21 mouse cellular contexts compared by ENCODE assay signal in the genomic region with DNA sequence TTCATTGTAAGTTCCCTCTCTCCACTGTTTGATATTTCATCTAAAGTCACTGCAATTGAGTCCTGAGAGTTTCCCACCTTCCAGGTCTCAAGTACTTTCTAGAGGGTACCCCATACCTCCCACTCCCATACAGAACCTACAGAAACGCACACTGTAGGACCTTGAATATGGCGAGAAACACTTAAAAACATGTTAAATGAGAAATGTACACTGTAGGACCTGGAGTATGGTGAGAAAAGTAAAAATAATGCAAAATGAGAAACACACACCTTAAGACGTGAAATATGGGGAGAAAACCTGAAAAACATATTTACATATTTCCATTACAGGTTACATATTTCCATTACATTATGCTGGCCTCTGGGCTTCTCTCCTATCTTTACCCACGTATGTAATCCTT.
DNase-seq lines count a peak whose midpoint lies in the region; ATAC-seq and TF ChIP-seq lines count a peak whose summit lies in the region.
"Had no signal": no experiment of that assay in that cellular context is flagged by ENCODE, and none has a peak within 500 bp of the region (broad histone marks: within the 10 kb centered on the region; RNA-seq: fewer than 3 reads in every experiment).

No protein-coding gene starts in this region.

- DNase-seq in 416B (ENCODE audit: low read depth) (peak; percentile 9), G1E (ENCODE audit: low spot score) (no peak)
- no peak for DNase-seq in layer of hippocampus, adult 11-12 months (ENCODE audit: low spot score)
- DNase-seq in thymus, adult 18-20 months, result no peak
- DNase-seq in kidney, postnatal 25 days, result no peak
- DNase-seq: adrenal gland, postnatal 25 days; cerebellum, adult 9-11 months; gastrocnemius, postnatal 36 days; heart, adult 2 months; heart, postnatal 14 days; kidney, adult 11 months; liver; thymus, postnatal 14 days had no signal

- H3K4me3 ChIP-seq in G1E (ENCODE audit: low read depth, low read length), result no peak overlapping the region
- H3K4me3 ChIP-seq: embryonic facial prominence, embryonic 15.5 days; forebrain, embryonic 10.5 days; heart, adult 2 months; heart, embryonic 13.5 days; hindbrain, embryonic 12.5 days; limb, embryonic 10.5 days had no signal

- H3K36me3 ChIP-seq in G1E (replicated peaks), result no peaks in the 10 kb centered on the region
- H3K36me3 ChIP-seq: embryonic facial prominence, embryonic 15.5 days; forebrain, embryonic 10.5 days; heart, embryonic 13.5 days; hindbrain, embryonic 12.5 days; limb, embryonic 10.5 days had no signal

- no peak for TF ChIP-seq CTCF in G1E (IDR thresholded peaks at IDR 0.05; ENCODE audit: low read depth, low read length)

- H3K9me3 ChIP-seq in G1E (replicated peaks), result no peaks in the 10 kb centered on the region

- ATAC-seq in G1E (ENCODE audit: extremely low read depth, insufficient number of reproducible peaks, low FRiP score, poor library complexity, severe bottlenecking), result peak; percentile 45; the same call in 1 of the 2 replicates
- ATAC-seq in erythroid progenitor cell, adult 5-6 weeks (replicated peaks; ENCODE audit: low FRiP score, poor library complexity, severe bottlenecking), result peak; percentile 52; the same call in 1 of the 2 replicates
- ATAC-seq in neutrophil, adult 5-6 weeks (ENCODE audit: extremely low read depth, insufficient number of reproducible peaks, low FRiP score, poor library complexity, severe bottlenecking), result 0 out of 2 replicates have a peak, but pooled peaks have one; percentile 33
- ATAC-seq: lung, postnatal 0 days had no signal

- H3K4me1 ChIP-seq in G1E (ENCODE audit: insufficient read depth, low read depth, low read length), result no peaks in the 10 kb centered on the region
- H3K4me1 ChIP-seq: embryonic facial prominence, embryonic 15.5 days; forebrain, embryonic 10.5 days; heart, embryonic 13.5 days; hindbrain, embryonic 12.5 days; limb, embryonic 10.5 days had no signal

- no peaks in the 10 kb centered on the region for H3K27me3 ChIP-seq in G1E (ENCODE audit: insufficient read depth, low read length)
- H3K27me3 ChIP-seq: embryonic facial prominence, embryonic 15.5 days; heart, embryonic 13.5 days; hindbrain, embryonic 12.5 days had no signal
